Mouse (Mus musculus) activated CD4-positive, CD25-positive, alpha-beta regulatory T cell, adult 9 weeks (primary cell): Measurements from ENCODE around the gene Rpl10-ps3. TPM values are rescaled to one million over a fixed set of nuclear protein-coding genes. Genes with fewer than 3 reads are reported as not detected.

ENCODE experiments used
- polyA plus RNA-seq: library from polyadenylated mRNA; unstranded; fragments of 100-300 nt; shearing (Covaris generic); gene quantifications from one replicate; pipeline ENCODE4 v1.2.1, GENCODE M21; 2017

Gene Rpl10-ps3
- 769 TPM for polyA plus RNA-seq

GRCm38 (mm10) chr9:50344868-50345267, at the start of gene Rpl10-ps3:
TSS of gene Rpl10-ps3 (minus strand) at chr9:50344968.

Other genes with a start within 250 kb of the Rpl10-ps3 start
- not detected for gene Plet1, start 149.6 kb upstream of the Rpl10-ps3 start, polyA plus RNA-seq
- gene Pts, start 183.8 kb upstream of the Rpl10-ps3 start, polyA plus RNA-seq = 145 TPM
- gene Il18, start 209.9 kb upstream of the Rpl10-ps3 start, polyA plus RNA-seq = 5.3 TPM
- gene Bco2, start 210.2 kb upstream of the Rpl10-ps3 start, polyA plus RNA-seq = 0.94 TPM
- gene Tex12, start 216.4 kb upstream of the Rpl10-ps3 start, polyA plus RNA-seq = not detected